Mouse (Mus musculus): ENCODE measurements around the gene Abl1. TPM values are rescaled to one million over a fixed set of nuclear protein-coding genes. Genes with fewer than 3 reads are reported as not detected.
A peak's percentile ranks its signal among the peaks of the same experiment; 100 is the strongest.

The Abl1 gene
- polyA plus RNA-seq (2012; fragmentation: generic; extraction: Trizol) = 28.0 TPM

- H3K27me3 ChIP-seq (ENCODE audit: control insufficient read depth, insufficient read depth, insufficient read length) = no peaks in the 10 kb centered on the region
- TF ChIP-seq POLR2A (IDR thresholded peaks at IDR 0.05; ENCODE audit: insufficient read length, low read depth) (peak; percentile 60), POLR2AphosphoS2 (IDR thresholded peaks at IDR 0.05; ENCODE audit: insufficient read length, low read depth) (peak; percentile 72), MYOD1 (IDR thresholded peaks at IDR 0.05; ENCODE audit: control insufficient read depth in 1 of 3, insufficient read length in 2 of 3, low read depth in 2 of 3) (peak in 1 of 3 experiments; percentile 15), TCF12 (IDR thresholded peaks at IDR 0.05; ENCODE audit: insufficient read depth, poor library complexity, severe bottlenecking) (no peak)
- peak within 1 kb of the TSS; percentile 100 for H3K4me2 ChIP-seq (ENCODE audit: low read depth)
- H3K79me2 ChIP-seq (ENCODE audit: control insufficient read depth, insufficient read depth) = peaks cover 36% of the 10 kb centered on the region
- no peaks in the 10 kb centered on the region for H3K36me3 ChIP-seq (ENCODE audit: control insufficient read depth, insufficient read depth)
- peak within 1 kb of the TSS; percentile 18 for H3ac ChIP-seq (ENCODE audit: control insufficient read depth, insufficient read length)
- peak within 1 kb of the TSS; percentile 98 for H3K4me3 ChIP-seq
Measured at GRCm38 (mm10) chr2:31688074-31688925, at the start of gene Abl1. TSS of gene Abl1 (plus strand) at chr2:31688376.

GRCm38 (mm10) chr2:31638581-31639465, 49.4 kb upstream of the Abl1 start:
- no peak for TF ChIP-seq REST (IDR thresholded peaks at IDR 0.05; ENCODE audit: insufficient read depth, insufficient read length)
- Histone ChIP-seq H3K4me3 (no peak overlapping the region), H3K36me3 (ENCODE audit: control insufficient read depth, insufficient read depth) (no peaks in the 10 kb centered on the region), H3K79me2 (ENCODE audit: control insufficient read depth, insufficient read depth) (no peaks in the 10 kb centered on the region), H3K27me3 (ENCODE audit: control insufficient read depth, insufficient read depth, insufficient read length) (peaks cover 94% of the 10 kb centered on the region), H3K4me2 (ENCODE audit: low read depth) (no peak overlapping the region), H3ac (ENCODE audit: control insufficient read depth, insufficient read length) (no peak overlapping the region)

GRCm38 (mm10) chr2:31639466-31639760, 48.8 kb upstream of the Abl1 start:
- H3K79me2 ChIP-seq (ENCODE audit: control insufficient read depth, insufficient read depth) = no peaks in the 10 kb centered on the region
- H3K36me3 ChIP-seq (ENCODE audit: control insufficient read depth, insufficient read depth) = no peaks in the 10 kb centered on the region
- H3K4me2 ChIP-seq (ENCODE audit: low read depth) = no peak overlapping the region
- H3K27me3 ChIP-seq (ENCODE audit: control insufficient read depth, insufficient read depth, insufficient read length) = peaks cover 88% of the 10 kb centered on the region
- no peak overlapping the region for H3K4me3 ChIP-seq
- H3ac ChIP-seq (ENCODE audit: control insufficient read depth, insufficient read length) = no peak overlapping the region
- TF ChIP-seq REST (IDR thresholded peaks at IDR 0.05; ENCODE audit: insufficient read depth, insufficient read length) (no peak), POLR2AphosphoS2 (IDR thresholded peaks at IDR 0.05; ENCODE audit: insufficient read length, low read depth) (no peak), MYOG (IDR thresholded peaks at IDR 0.05; ENCODE audit: control insufficient read depth in 1 of 3, insufficient read depth in 1 of 3, insufficient read length in 2 of 3, low read depth in 2 of 3) (no peak), USF1 (IDR thresholded peaks at IDR 0.05; ENCODE audit: low read depth) (no peak), MAX (IDR thresholded peaks at IDR 0.05; ENCODE audit: low read depth) (no peak), MYOD1 (IDR thresholded peaks at IDR 0.05; ENCODE audit: control insufficient read depth in 1 of 3, insufficient read length in 2 of 3, low read depth in 2 of 3) (no peak)

GRCm38 (mm10) chr2:31639901-31640608, 48.1 kb upstream of the Abl1 start, which contains the start of gene Prdm12:
TSS of gene Prdm12 (plus strand) at chr2:31640037.
- peaks cover 82% of the 10 kb centered on the region for H3K27me3 ChIP-seq (ENCODE audit: control insufficient read depth, insufficient read depth, insufficient read length)
- H3K4me3 ChIP-seq = no peak within 1 kb of the TSS
- H3K79me2 ChIP-seq (ENCODE audit: control insufficient read depth, insufficient read depth) = no peaks in the 10 kb centered on the region
- no peak within 1 kb of the TSS for H3ac ChIP-seq (ENCODE audit: control insufficient read depth, insufficient read length)
- H3K4me2 ChIP-seq (ENCODE audit: low read depth) = peak within 1 kb of the TSS; percentile 56
- no peaks in the 10 kb centered on the region for H3K36me3 ChIP-seq (ENCODE audit: control insufficient read depth, insufficient read depth)
- TF ChIP-seq REST (IDR thresholded peaks at IDR 0.05; ENCODE audit: insufficient read depth, insufficient read length) (no peak), MYOG (IDR thresholded peaks at IDR 0.05; ENCODE audit: control insufficient read depth in 1 of 3, insufficient read depth in 1 of 3, insufficient read length in 2 of 3, low read depth in 2 of 3) (peak in 1 of 3 experiments; percentile 27)

- Histone ChIP-seq H3K4me3 (no peak overlapping the region), H3K79me2 (ENCODE audit: control insufficient read depth, insufficient read depth) (no peaks in the 10 kb centered on the region), H3ac (ENCODE audit: control insufficient read depth, insufficient read length) (no peak overlapping the region), H3K36me3 (ENCODE audit: control insufficient read depth, insufficient read depth) (no peaks in the 10 kb centered on the region), H3K27me3 (ENCODE audit: control insufficient read depth, insufficient read depth, insufficient read length) (peaks cover 80% of the 10 kb centered on the region), H3K4me2 (ENCODE audit: low read depth) (peak overlapping the region; percentile 56)
- no peak for TF ChIP-seq REST (IDR thresholded peaks at IDR 0.05; ENCODE audit: insufficient read depth, insufficient read length)
Measured at GRCm38 (mm10) chr2:31640609-31641507, 47.3 kb upstream of the Abl1 start.
